Mouse (Mus musculus): ENCODE measurements around the gene 4933411K16Rik.
A peak's percentile ranks its signal among the peaks of the same experiment; 100 is the strongest.

Gene 4933411K16Rik

GRCm38 (mm10) chr19:42035456-42036248 lies 16.4 kb upstream of the 4933411K16Rik start, which contains the start of gene Ankrd2:
TSS of gene Ankrd2 (plus strand) at chr19:42036000.
- peak; percentile 80 to 82 for DNase-seq (ENCODE audit: low spot score in 2 of 2)

DNA sequence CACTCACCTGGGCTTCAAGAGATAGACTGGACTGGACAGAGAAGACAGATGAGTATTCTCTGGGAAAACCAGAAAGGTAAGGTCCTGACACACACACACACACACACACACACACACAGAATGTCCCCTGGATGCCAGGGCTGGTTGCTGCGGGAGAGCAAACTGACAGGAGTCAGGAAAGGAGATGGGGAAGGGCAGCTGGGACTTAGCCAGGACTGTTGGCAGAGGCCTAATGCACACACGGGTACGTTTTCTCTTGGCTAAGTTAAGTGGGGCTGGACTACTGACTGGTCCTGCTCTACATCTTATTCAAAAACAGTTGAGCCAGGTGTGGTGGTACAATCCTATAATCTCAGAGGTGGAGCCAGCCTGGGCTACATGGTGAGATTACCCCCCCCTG lies 15.7 kb upstream of the 4933411K16Rik start:
- no peak for DNase-seq (ENCODE audit: low spot score in 2 of 2)

- DNase-seq (ENCODE audit: low spot score in 2 of 2): no peak
These were observed 14.8 kb upstream of the 4933411K16Rik start for GRCm38 (mm10) chr19:42037167-42037702.

DNA sequence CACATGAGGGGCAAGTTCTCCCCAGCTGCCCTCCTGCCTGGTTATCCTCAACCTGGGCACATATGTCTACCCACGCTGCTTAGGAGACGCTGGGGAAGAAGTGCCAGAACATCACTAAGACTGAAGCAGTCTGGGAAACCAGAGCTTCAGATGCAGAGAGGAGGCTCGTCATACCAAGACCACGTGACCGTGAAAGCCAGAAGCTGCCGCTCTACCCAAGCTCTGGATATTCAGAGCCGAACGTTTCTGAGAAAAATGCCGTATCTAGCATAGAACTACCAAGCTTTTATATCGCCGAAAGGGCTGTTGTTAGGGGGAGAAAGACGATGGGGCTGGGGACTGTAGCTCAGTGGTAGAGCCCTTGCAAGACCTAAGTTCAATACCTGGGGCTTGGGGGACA lies 13.7 kb upstream of the 4933411K16Rik start:
- DNase-seq (ENCODE audit: low spot score in 2 of 2): no peak

DNA sequence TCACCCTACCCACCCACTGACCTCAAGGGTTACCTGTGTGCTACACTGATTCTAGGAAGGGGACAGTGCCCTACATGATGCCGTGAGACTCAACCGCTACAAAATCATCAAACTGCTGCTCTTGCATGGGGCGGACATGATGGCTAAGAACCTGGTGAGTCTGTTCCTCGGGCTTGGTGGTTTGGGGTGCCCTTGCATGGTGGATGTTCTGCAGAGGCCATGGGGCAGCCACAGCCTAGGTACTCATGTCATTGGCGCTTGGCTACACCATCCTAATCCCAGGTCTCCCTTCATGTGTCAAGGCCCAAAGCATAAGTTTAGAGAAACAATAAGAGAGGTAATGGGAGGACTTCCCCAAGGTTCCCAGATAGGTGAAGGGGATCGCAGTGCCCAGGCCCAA lies 8.1 kb upstream of the 4933411K16Rik start:
- DNase-seq (ENCODE audit: low spot score in 2 of 2): no peak

DNA sequence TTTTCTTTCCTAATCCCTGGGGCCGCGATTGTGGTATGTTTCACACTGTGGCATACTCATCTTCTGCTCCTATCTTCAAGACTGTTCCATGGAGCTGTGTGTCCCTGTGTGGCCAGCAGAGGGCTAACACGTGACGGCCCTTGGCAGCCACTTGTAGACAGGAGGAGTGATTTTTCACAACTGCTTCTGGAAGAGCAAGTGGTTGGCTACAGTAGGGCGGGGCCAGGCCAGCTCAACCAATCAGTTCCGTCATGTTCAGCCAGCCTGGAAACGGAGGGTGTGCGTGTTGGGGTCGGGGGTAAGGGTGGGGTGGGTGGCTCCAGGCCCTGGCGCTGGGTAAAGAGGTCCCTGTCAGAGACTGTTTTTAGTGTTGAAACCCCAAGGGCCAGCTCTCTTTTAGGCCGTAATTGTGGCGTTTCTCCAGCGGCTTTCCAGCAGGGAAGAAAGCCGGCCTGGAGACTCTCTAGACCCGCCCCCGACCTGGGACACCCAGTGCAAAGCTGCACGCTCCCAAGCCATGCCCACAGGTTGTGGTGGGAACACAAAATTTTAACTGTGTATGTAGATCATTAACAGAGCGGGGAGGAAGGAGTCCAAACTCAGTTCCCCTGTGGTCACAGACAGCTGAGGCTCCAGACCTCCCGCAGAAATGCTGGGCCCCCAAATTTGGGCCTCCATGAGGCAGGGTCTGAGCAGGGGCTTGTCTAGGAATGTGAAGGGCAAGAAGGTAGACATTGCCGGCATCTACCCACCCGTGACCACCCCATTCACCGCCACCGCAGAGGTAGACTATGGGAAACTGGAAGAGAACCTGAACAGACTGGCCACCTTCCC lies 6.6 kb upstream of the 4933411K16Rik start, which contains the start of gene Hoga1:
Hoga1 (plus strand) TSS at position 342 of the 834 bp plus-strand sequence.
- peak; percentile 34 to 37 for DNase-seq (ENCODE audit: low spot score in 2 of 2)

DNA sequence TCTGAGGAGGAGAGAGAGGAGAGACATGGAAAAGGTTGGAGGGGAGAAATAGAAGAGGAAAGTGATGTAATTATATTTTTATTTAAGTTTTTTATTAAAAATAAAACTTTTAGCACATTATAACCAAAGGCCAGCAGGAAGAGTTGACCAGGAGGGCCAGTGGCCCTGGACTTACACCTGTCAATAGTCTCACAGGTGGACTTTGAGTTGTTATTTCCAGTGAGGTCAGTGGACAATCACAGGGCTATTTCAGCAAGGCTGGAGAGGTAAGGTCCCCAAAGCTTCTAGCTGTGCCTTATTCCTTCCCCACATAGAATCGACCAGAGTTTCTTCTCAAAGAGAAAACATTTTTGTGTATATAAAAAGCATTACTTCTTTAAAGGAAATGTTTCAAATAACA lies 1.8 kb upstream of the 4933411K16Rik start:
- DNase-seq (ENCODE audit: low spot score in 2 of 2): no peak

GRCm38 (mm10) chr19:42051351-42051750 lies 697 bp upstream of the 4933411K16Rik start:
- DNase-seq (ENCODE audit: low spot score in 2 of 2): no peak

- no peak for DNase-seq (ENCODE audit: low spot score in 2 of 2)
These were observed 2.2 kb downstream of the 4933411K16Rik start for GRCm38 (mm10) chr19:42054255-42054654.

DNA sequence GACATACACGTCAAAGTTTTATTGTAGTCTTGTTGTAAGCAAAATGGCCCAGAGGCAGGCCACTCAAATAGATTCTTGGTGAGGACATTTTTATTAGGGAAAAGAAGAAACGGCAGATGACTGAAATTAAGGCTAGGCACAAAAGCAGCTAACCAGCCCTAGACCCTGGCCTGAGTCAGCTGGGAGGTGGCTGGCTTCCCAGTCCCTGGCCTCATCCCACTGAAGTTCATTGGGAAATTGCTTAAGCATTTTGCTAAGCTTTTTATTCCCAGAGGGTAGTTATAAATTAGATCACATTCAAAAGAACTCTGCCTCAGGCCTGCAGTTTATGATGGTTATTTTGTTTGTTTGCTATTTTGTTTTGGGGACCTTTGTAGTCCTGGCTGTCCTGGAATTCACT lies 3.8 kb downstream of the 4933411K16Rik start:
- no peak for DNase-seq (ENCODE audit: low spot score in 2 of 2)

GRCm38 (mm10) chr19:42056719-42057409 lies 4.8 kb downstream of the 4933411K16Rik start:
- DNase-seq (ENCODE audit: low spot score in 2 of 2): no peak

DNA sequence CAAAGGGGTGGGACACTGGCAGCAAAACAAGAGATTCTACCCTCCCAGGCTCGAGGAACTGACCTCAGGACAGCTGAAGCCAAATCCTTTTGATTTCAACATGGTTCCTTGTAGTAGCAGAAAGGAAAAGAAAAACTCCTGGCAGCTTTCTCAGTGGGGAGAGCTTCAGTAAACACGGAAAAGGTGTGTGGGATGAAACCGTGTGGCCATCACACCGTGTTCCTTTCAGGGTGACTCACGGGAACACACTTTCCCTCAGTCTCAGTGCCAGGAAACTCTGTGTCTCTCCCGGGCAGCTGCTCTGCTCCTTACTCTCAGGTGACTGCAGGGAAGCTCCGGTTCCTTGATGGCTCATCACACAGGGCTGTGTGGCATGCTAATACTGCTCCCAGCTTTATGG lies 6.4 kb downstream of the 4933411K16Rik start:
- DNase-seq (ENCODE audit: low spot score in 2 of 2): no peak

DNA sequence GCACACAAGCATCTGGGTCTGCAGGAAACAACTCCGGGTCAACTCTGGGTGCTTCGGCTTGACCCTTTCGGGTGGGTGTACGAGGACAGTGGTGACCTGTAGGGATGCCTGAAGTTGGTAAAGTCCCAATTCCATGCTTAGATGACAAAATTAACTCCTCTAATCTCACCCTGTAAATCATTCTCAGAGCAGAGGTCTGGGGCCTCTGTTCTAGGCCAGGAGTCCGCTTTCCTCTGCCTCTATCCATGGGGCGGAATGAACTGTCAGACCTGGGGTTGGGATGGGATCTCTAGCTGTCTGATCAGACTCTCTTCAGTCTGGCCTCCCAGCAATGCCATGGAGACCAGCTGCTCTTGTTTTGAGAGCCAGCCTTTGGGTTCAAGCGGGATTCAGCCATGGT lies 9.4 kb downstream of the 4933411K16Rik start:
- DNase-seq (ENCODE audit: low spot score in 2 of 2): no peak

DNA sequence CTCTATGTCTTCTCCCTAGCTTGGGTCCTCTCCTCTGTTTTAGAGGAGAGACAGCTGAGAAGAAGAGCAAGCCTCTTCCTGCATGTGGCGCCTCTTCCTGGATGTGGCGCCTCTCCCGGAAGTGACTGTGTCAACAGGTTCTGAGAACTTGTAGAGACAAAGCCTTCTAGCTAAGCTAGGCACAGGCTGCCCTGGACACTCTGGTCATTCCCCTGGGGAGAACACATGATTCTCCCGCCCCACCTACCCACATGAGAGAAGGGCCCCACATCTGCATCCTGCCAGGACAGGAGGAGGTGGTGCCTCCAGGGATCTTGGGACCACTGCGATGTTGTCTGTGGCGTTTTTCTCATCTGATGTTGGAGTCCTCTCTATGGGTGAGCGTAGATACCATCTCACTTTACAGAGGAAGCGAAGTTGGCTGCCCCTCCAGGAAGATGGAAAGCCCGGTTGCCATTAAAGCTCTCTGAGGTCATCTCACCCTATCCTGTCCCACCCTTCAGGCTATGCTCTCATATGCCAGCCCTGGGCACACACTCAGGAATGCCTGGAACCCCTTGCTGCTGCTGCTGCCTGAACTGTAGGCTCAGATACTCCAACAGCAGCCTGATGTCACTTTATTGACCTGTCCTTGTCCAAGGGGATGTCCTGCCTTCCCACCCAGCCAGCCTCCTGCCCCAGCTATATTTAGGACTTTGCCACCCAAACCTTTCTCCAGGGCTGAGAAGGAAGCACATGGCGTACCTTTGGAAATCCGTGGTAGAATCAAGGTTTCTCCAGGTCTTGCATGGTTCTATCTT lies 16.6 kb downstream of the 4933411K16Rik start:
- no peak for DNase-seq (ENCODE audit: low spot score in 2 of 2)

GRCm38 (mm10) chr19:42069241-42069525 lies 17.1 kb downstream of the 4933411K16Rik start:
- DNase-seq (ENCODE audit: low spot score in 2 of 2): peak; percentile 25 to 34

GRCm38 (mm10) chr19:42071221-42071620 lies 19.2 kb downstream of the 4933411K16Rik start:
- DNase-seq (ENCODE audit: low spot score in 2 of 2): no peak

DNA sequence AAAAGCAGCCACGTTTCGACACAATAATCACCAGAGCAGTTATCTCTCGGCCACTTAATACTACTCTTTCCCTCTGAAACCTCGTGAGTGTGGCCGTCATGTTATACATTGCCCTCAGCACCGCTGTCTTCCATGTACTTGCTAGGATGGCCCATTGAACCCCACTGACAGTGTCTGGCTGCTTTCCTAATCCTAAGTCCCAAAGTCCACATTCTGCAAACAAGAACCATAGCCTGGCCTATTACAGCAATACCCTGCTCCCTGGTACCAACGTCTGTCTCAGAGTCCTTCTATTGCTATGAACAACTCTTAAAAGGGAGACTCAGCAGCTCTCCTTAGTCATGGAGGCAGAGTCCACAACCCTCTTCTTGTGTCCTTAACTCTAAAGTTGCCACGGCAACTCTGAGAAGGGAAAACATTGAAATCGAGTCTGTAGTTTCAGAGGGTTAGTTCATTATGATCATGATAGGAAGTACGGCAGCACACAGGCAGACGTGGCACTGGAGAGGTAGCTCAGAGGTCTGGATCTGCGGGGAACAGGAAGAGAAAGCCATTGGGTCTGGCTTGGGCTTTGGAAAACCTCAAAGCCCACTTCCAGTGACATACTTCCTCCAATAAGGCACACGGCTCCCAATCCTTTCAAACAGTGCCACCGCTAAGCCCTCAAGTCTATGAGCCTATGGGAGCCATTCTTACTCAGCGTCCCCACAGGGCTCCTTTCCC lies 20.0 kb downstream of the 4933411K16Rik start:
- DNase-seq (ENCODE audit: low spot score in 2 of 2): no peak

DNA sequence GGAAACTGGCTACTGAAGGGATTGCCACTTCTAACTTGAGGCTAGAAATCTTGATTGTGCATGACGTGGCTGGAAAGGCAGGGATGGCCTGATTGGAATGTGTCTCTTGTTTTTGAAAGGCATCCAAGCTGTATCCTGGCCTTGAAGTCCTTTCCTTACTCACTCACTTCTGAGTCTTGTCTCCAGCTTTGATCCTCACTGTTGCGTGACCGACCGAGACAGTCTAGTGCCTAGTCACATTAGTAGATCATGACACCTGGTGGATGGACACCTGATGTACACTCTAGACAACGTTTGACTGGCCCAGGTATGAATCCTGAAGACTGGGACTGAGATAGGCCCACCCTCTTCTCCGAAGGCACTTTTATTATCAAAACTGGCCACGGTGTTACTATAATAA lies 20.8 kb downstream of the 4933411K16Rik start:
- no peak for DNase-seq (ENCODE audit: low spot score in 2 of 2)

DNA sequence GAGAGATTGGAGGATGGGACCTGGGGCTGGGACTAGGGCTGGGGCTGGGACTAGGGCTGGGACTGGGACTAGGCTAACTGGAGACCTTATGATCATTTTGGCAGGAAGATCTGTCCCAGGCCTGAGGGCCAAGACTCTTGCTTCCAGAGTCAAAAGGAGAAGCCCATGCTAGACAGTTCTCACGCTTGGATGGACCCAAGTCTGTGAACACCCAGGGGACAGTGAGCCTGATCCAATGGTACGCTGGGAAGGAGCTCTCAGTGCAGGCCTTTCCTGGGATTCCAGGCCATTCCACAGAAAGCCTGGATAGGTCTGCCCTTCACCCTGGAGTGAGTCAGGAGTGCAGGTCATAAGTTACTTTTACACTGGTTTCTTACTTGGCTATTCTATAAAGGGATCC lies 23.0 kb downstream of the 4933411K16Rik start:
- no peak for DNase-seq (ENCODE audit: low spot score in 2 of 2)

DNA sequence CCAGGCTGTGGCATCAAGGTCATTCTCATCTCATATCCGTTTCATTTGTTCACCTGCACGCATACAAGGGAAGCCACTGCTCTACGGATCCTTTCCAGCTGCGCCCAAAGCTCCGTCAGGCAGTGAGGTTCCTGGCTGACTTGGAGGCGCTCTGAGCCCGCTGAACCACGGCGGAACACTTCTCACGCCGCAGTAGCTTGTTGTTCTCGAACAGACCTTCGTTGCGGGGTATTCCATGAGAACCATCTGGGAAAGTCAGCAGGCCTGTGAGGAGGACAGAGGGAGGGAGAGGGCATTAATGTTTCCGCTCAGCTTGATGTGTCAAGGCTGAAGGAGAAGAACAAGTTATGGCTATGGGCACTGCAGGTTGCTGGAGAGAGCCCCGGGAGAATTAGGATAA lies 23.9 kb downstream of the 4933411K16Rik start:
- DNase-seq (ENCODE audit: low spot score in 2 of 2): no peak

DNA sequence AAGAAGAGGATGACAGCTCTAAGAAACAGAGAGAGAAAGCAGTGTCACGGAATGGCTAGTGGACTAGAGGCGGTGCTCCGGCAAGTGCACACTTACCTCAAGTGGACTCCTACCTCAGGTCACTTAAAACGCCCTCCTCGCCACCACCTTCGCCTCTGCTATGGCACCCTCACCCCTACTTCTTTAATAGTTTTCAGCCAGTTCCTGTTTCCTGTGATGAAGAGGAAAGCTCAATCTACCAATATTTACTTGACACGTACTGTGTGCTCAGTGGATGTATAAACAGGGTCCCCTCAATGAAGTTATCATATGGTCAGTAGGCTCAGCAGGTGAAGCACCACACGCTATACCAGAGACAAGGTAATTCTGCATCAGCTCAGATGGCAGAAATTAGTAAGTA lies 26.5 kb downstream of the 4933411K16Rik start:
- no peak for DNase-seq (ENCODE audit: low spot score in 2 of 2)

Measured in right cerebral cortex, adult 2 months (tissue).